Mouse (Mus musculus) MEL (cell line): ENCODE measurements around the gene Riox1. TPM values are rescaled to one million over a fixed set of nuclear protein-coding genes. Genes with fewer than 3 reads are reported as not detected.

Experiments used
- DNase-seq: peaks from one replicate; pipeline ENCODE4 v3.0.0; 2011; ENCODE audit warnings: low read depth, low spot score
- H3K27ac ChIP-seq: 2 replicates; pipeline ENCODE4 v1.5.1; 2012; ENCODE audit warnings: low read depth, mild to moderate bottlenecking, control low read depth, low read length, moderate library complexity; ENCODE audit not compliant: control insufficient read depth
- H3K27me3 ChIP-seq, 2 experiments: fragments of 150-350 bp in 1 of 2; sonication (generic) in 1 of 2; 2 replicates each; pipeline ENCODE4 v1.6.1; 2012; ENCODE audit warnings: low read length in 2 of 2, mild to moderate bottlenecking in 2 of 2, improper control_type of control experiment in 1 of 2, moderate library complexity in 1 of 2; ENCODE audit not compliant: insufficient read depth in 2 of 2, control insufficient read depth in 1 of 2
- H3K36me3 ChIP-seq, 2 experiments: 2 replicates each; pipeline ENCODE4 v1.6.1; 2012 to 2014; ENCODE audit warnings: low read length in 2 of 2, improper control_type of control experiment in 1 of 2, inconsistent platforms in 1 of 2, mild to moderate bottlenecking in 1 of 2; ENCODE audit not compliant: insufficient read depth in 2 of 2, control insufficient read depth in 1 of 2
- H3K4me1 ChIP-seq, 2 experiments: fragments of 150-350 bp in 1 of 2; sonication (generic) in 1 of 2; 2 replicates each; pipeline ENCODE4 v1.6.1; 2012; ENCODE audit warnings: low read length in 2 of 2, improper control_type of control experiment in 1 of 2, mild to moderate bottlenecking in 1 of 2; ENCODE audit not compliant: insufficient read depth in 2 of 2, control insufficient read depth in 1 of 2
- H3K4me3 ChIP-seq, 2 experiments: fragments of 150-350 bp in 1 of 2; sonication (generic) in 1 of 2; 2 replicates each; pipeline ENCODE4 v1.5.1; 2012; ENCODE audit warnings: low read depth in 2 of 2, low read length in 2 of 2, mild to moderate bottlenecking in 2 of 2, moderate library complexity in 2 of 2, control low read depth in 1 of 2, improper control_type of control experiment in 1 of 2; ENCODE audit not compliant: control insufficient read depth in 1 of 2, insufficient read depth in 1 of 2
- H3K79me2 ChIP-seq: 2 replicates; pipeline ENCODE4 v1.6.1; 2012; ENCODE audit warnings: mild to moderate bottlenecking, low read length, moderate library complexity; ENCODE audit not compliant: control insufficient read depth, poor library complexity, insufficient read depth
- H3K9ac ChIP-seq: 2 replicates; pipeline ENCODE4 v1.6.1; 2012; ENCODE audit warnings: low read depth, mild to moderate bottlenecking, control low read depth, low read length, moderate library complexity; ENCODE audit not compliant: control insufficient read depth, poor library complexity, severe bottlenecking
- H3K9me3 ChIP-seq: fragments of 150-350 bp; sonication (generic); replicated peaks from 2 replicates; pipeline ENCODE4 v1.6.1; 2012; ENCODE audit warnings: mild to moderate bottlenecking, low read length, improper control_type of control experiment, moderate library complexity; ENCODE audit not compliant: insufficient read depth
- BHLHE40 ChIP-seq: IDR thresholded peaks from 2 replicates; pipeline ENCODE4 v1.6.1; 2012; ENCODE audit warnings: low read depth, mild to moderate bottlenecking, inconsistent platforms, low read length, improper control_type of control experiment, borderline replicate concordance
- CHD1 ChIP-seq: IDR thresholded peaks from 2 replicates; pipeline ENCODE4 v1.6.1; 2012; ENCODE audit warnings: low read depth, mild to moderate bottlenecking, inconsistent platforms, low read length, improper control_type of control experiment
- CHD2 ChIP-seq: IDR thresholded peaks from 2 replicates; pipeline ENCODE4 v1.6.1; 2011; ENCODE audit warnings: low read length, improper control_type of control experiment
- E2F4 ChIP-seq: IDR thresholded peaks from 2 replicates; pipeline ENCODE4 v1.6.1; 2011; ENCODE audit warnings: low read depth, low read length, improper control_type of control experiment, borderline replicate concordance
- EP300 ChIP-seq, 2 experiments: IDR thresholded peaks; 2 replicates each; pipeline ENCODE4 v1.6.1; 2011; ENCODE audit warnings: improper control_type of control experiment in 2 of 2, low read length in 2 of 2, low read depth in 1 of 2, mild to moderate bottlenecking in 1 of 2
- ETS1 ChIP-seq: IDR thresholded peaks from 2 replicates; pipeline ENCODE4 v1.6.1; 2012; ENCODE audit warnings: low read depth, mild to moderate bottlenecking, inconsistent platforms, low read length, improper control_type of control experiment, moderate library complexity
- GABPA ChIP-seq: IDR thresholded peaks from 2 replicates; pipeline ENCODE4 v1.6.1; 2012; ENCODE audit warnings: low read depth, mild to moderate bottlenecking, inconsistent platforms, low read length, improper control_type of control experiment, moderate library complexity
- GATA1 ChIP-seq: IDR thresholded peaks from 2 replicates; pipeline ENCODE4 v1.6.1; 2011; ENCODE audit warnings: low read depth, low read length, improper control_type of control experiment
- HCFC1 ChIP-seq: IDR thresholded peaks from 2 replicates; pipeline ENCODE4 v1.6.1; 2012; ENCODE audit warnings: low read depth, mild to moderate bottlenecking, inconsistent platforms, low read length, improper control_type of control experiment, moderate library complexity
- KAT2A ChIP-seq: conservative IDR thresholded peaks from 2 replicates; pipeline ENCODE4 v1.6.1; 2012; ENCODE audit warnings: low read depth, low read length, improper control_type of control experiment, inconsistent platforms
- MAFK ChIP-seq: IDR thresholded peaks from 2 replicates; pipeline ENCODE4 v1.6.1; 2011; ENCODE audit warnings: low read depth, mild to moderate bottlenecking, low read length, improper control_type of control experiment, borderline replicate concordance
- MAX ChIP-seq: IDR thresholded peaks from 2 replicates; pipeline ENCODE4 v1.6.1; 2011; ENCODE audit warnings: low read length, improper control_type of control experiment
- MEF2A ChIP-seq: IDR thresholded peaks from 2 replicates; pipeline ENCODE4 v1.6.1; 2014; ENCODE audit warnings: low read depth, mild to moderate bottlenecking, inconsistent platforms, low read length, improper control_type of control experiment; ENCODE audit not compliant: poor library complexity, insufficient replicate concordance, severe bottlenecking; ENCODE audit errors: extremely low read depth
- MXI1 ChIP-seq: IDR thresholded peaks from 2 replicates; pipeline ENCODE4 v1.6.1; 2011; ENCODE audit warnings: mild to moderate bottlenecking, low read depth, low read length, improper control_type of control experiment
- MYB ChIP-seq: IDR thresholded peaks from 2 replicates; pipeline ENCODE4 v1.6.1; 2011; ENCODE audit warnings: mild to moderate bottlenecking, low read depth, low read length, improper control_type of control experiment
- MYC ChIP-seq: IDR thresholded peaks from 2 replicates; pipeline ENCODE4 v1.6.1; 2011; ENCODE audit warnings: low read depth, mild to moderate bottlenecking, low read length, improper control_type of control experiment, moderate library complexity
- NELFE ChIP-seq: IDR thresholded peaks from 2 replicates; pipeline ENCODE4 v1.6.1; 2011; ENCODE audit warnings: low read depth, low read length, improper control_type of control experiment
- POLR2AphosphoS2 ChIP-seq: IDR thresholded peaks from 2 replicates; pipeline ENCODE4 v1.6.1; 2011; ENCODE audit warnings: low read length, improper control_type of control experiment
- RCOR1 ChIP-seq: IDR thresholded peaks from 2 replicates; pipeline ENCODE4 v1.6.1; 2012; ENCODE audit warnings: low read depth, mild to moderate bottlenecking, inconsistent platforms, low read length, improper control_type of control experiment
- SIN3A ChIP-seq: IDR thresholded peaks from 2 replicates; pipeline ENCODE4 v1.6.1; 2012; ENCODE audit warnings: low read length, improper control_type of control experiment, inconsistent platforms
- SMC3 ChIP-seq: IDR thresholded peaks from 2 replicates; pipeline ENCODE4 v1.6.1; 2011; ENCODE audit warnings: low read depth, low read length, improper control_type of control experiment
- TAL1 ChIP-seq: IDR thresholded peaks from 2 replicates; pipeline ENCODE4 v1.6.1; 2012; ENCODE audit warnings: mild to moderate bottlenecking, inconsistent platforms, low read length, moderate library complexity, mixed read lengths
- TBP ChIP-seq: IDR thresholded peaks from 2 replicates; pipeline ENCODE4 v1.8.0; 2011; ENCODE audit warnings: low read depth, low read length, improper control_type of control experiment
- TCF12 ChIP-seq: IDR thresholded peaks from 2 replicates; pipeline ENCODE4 v1.6.1; 2014; ENCODE audit warnings: low read depth, mild to moderate bottlenecking, inconsistent platforms, low read length, improper control_type of control experiment, moderate library complexity
- UBTF ChIP-seq: IDR thresholded peaks from 2 replicates; pipeline ENCODE4 v1.6.1; 2012; ENCODE audit warnings: low read depth, mild to moderate bottlenecking, inconsistent platforms, low read length, improper control_type of control experiment, moderate library complexity, borderline replicate concordance; ENCODE audit not compliant: insufficient read depth
- USF1 ChIP-seq: IDR thresholded peaks from 2 replicates; pipeline ENCODE4 v1.6.1; 2014; ENCODE audit warnings: low read depth, mild to moderate bottlenecking, inconsistent platforms, low read length, improper control_type of control experiment, moderate library complexity
- USF2 ChIP-seq, 2 experiments: IDR thresholded peaks; 2 replicates each; pipeline ENCODE4 v1.6.1; 2011 to 2012; ENCODE audit warnings: improper control_type of control experiment in 2 of 2, low read length in 2 of 2, borderline replicate concordance in 1 of 2, inconsistent platforms in 1 of 2, low read depth in 1 of 2, mild to moderate bottlenecking in 1 of 2; ENCODE audit not compliant: insufficient read depth in 1 of 2
- ZC3H11A ChIP-seq: IDR thresholded peaks from 2 replicates; pipeline ENCODE4 v1.6.1; 2012; ENCODE audit warnings: low read depth, mild to moderate bottlenecking, inconsistent platforms, low read length, improper control_type of control experiment
- ZKSCAN1 ChIP-seq: IDR thresholded peaks from 2 replicates; pipeline ENCODE4 v1.6.1; 2012; ENCODE audit warnings: low read depth, mild to moderate bottlenecking, inconsistent platforms, low read length, improper control_type of control experiment, moderate library complexity
- ZMIZ1 ChIP-seq: IDR thresholded peaks from 2 replicates; pipeline ENCODE4 v1.6.1; 2012; ENCODE audit warnings: low read depth, mild to moderate bottlenecking, inconsistent platforms, low read length, improper control_type of control experiment, moderate library complexity
- polyA plus RNA-seq, 2 experiments: library from polyadenylated mRNA; stranded (reverse) in 1 of 2; unstranded in 1 of 2; fragments of >175 nt in 1 of 2; fragments of >200 nt in 1 of 2; gene quantifications; 2 replicates each; pipeline versions ENCODE4 v1.2.1 to v1.2.4; 2012; ENCODE audit warnings: low replicate concordance in 2 of 2, low read depth in 1 of 2; ENCODE audit not compliant: insufficient read length in 2 of 2, insufficient read depth in 1 of 2, missing spikeins in 1 of 2
- total RNA-seq: library from RNA; depleted of rRNA; stranded (reverse); fragments of 300-350 nt; gene quantifications from 2 replicates; pipeline ENCODE4 v1.2.3, GENCODE M21; 2012

Riox1 gene
- total and polyA plus RNA-seq, 3 experiments: 46.6 to 47.1 TPM; not detected in 1

DNA sequence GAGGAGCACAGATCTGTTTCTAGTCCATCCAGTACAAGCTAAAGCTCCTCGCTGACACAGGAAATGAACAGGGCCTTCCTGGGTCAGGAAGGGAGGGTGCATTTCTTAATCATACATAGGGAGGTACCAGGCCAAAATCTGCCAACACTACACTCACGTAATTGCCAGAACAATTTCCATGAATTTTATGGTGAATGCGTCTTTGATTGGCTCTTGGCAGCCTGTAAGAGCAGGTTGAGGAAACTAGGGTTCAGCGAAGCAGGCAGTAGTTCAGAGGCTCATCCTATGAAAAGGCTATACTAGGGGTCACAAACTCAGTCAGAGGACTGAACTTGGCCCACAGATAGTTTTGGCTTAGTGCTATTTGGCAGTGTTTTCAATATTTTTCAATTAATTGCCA, 10.4 kb upstream of the Riox1 start:
- peaks cover 26 to 29% of the 10 kb centered on the region in 2 experiments for H3K4me1 ChIP-seq
- no peak for DNase-seq

DNA sequence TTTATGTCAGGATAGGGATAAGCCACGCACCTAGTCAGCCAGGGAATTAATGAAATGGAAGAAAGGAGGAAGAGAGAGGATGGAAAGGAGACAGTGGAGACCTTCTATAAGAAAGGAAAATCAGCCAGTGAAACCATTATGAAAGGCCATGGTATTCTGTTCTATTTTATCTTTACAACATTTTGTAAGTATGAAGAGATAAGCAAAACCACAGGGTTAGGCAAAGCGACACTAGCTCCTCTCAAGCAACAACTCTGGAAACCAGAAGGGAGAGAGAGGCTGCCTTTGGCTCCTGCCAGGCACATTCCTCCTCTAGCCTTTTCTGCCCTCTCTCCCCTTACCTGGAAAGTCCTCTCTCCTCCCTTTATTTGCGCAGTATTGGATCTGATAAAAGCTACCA, 8.5 kb upstream of the Riox1 start:
- H3K9me3 ChIP-seq: no peaks in the 10 kb centered on the region
- peak overlapping the region; percentile 82 for H3K27ac ChIP-seq
- peak overlapping the region in 1 of 2 experiments; percentile 51; a peak in 2 of 4 replicates for H3K4me3 ChIP-seq
- H3K27me3 ChIP-seq: no peaks in the 10 kb centered on the region
- H3K79me2 ChIP-seq: no peaks in the 10 kb centered on the region
- H3K4me1 ChIP-seq: peaks cover 26 to 29% of the 10 kb centered on the region in 2 experiments
- TF ChIP-seq HCFC1: 0 out of 2 replicates have a peak, but pooled peaks have one; percentile 22
- TF ChIP-seq MYC: 0 out of 2 replicates have a peak, but pooled peaks have one; percentile 19
- no peak for TF ChIP-seq MEF2A
- no peak; the same call in 1 of the 2 replicates for TF ChIP-seq CHD2
- peak; percentile 76 to 91 for TF ChIP-seq EP300 (IDR thresholded peaks at IDR 0.05; ENCODE audit: low read depth in 1 of 2, low read length in 2 of 2)
- TF ChIP-seq TCF12: peak; percentile 74
- no peak for TF ChIP-seq USF1
- TF ChIP-seq CHD1: no peak
- no peak for TF ChIP-seq ZKSCAN1
- no peak for TF ChIP-seq POLR2AphosphoS2
- TF ChIP-seq E2F4: no peak
- TF ChIP-seq ZC3H11A: no peak
- TF ChIP-seq TAL1: no peak
- TF ChIP-seq SMC3: no peak
- peak; percentile 46; the same call in 1 of the 2 replicates for TF ChIP-seq TBP
- no peak for TF ChIP-seq USF2 (IDR thresholded peaks at IDR 0.05; ENCODE audit: borderline replicate concordance in 1 of 2, insufficient read depth in 1 of 2, low read depth in 1 of 2, low read length in 2 of 2)
- no peak for TF ChIP-seq ZMIZ1
- no peak for TF ChIP-seq NELFE
- no peak for TF ChIP-seq UBTF
- TF ChIP-seq BHLHE40: peak; percentile 34; the same call in 1 of the 2 replicates
- peak; percentile 89 for TF ChIP-seq GATA1
- TF ChIP-seq KAT2A: no peak
- peak; percentile 67 for TF ChIP-seq ETS1
- TF ChIP-seq RCOR1: peak; percentile 66; the same call in 1 of the 2 replicates
- TF ChIP-seq SIN3A: peak; percentile 66
- TF ChIP-seq MYB: no peak
- TF ChIP-seq GABPA: no peak
- TF ChIP-seq MAX: no peak
- 0 out of 2 replicates have a peak, but pooled peaks have one; percentile 13 for TF ChIP-seq MAFK
- TF ChIP-seq, all 39 proteins: peak for 11
- Histone ChIP-seq H3K9ac (peak overlapping the region; percentile 33), H3K36me3 (peaks cover 0 to 34% of the 10 kb centered on the region in 2 experiments; a peak in 2 of 4 replicates)
- peak; percentile 70 for DNase-seq

More for the DNA sequence above, 10.4 kb upstream of the Riox1 start:
- TF ChIP-seq MXI1 (no peak), E2F4 (no peak), TAL1 (no peak)
- Histone ChIP-seq H3K27ac (no peak overlapping the region), H3K4me3 (no peak overlapping the region), H3K79me2 (no peaks in the 10 kb centered on the region), H3K27me3 (no peaks in the 10 kb centered on the region), H3K9me3 (no peaks in the 10 kb centered on the region), H3K36me3 (peaks cover 0 to 34% of the 10 kb centered on the region in 2 experiments; a peak in 2 of 4 replicates), H3K9ac (no peak overlapping the region)
